Mouse (Mus musculus) v-Abl transformed pro-B cells (cell line): ENCODE results near the gene Lrp4.

Experiments
- in situ Hi-C, 2 experiments: fragments of 400-800 bp; cut with MboI; formaldehyde crosslinking; loops; one replicate each; pipeline ENCODE4 v1.15.1; 2025; ENCODE audit not compliant: unreplicated experiment in 2 of 2

The Lrp4 gene

DNA sequence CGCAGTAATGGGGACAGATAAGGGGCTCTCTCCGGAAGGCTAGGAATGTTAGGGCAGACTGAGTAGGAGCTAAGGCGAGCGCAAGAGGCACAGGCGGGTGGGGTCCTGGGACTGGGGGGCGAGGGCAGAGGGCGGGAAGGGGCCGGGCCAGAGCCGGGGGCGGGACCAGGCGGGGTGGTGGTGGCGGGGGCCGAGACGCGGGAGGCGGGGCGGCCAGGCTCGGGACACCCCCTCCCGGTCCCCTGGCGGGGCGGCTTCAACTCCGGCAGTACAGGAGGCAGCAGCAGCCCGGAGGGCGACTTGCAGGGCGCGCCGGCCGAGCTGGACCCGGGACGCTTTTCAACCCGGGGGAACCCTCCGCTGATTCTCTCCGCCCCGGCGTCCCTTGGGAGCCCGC lies at the start of gene Lrp4:
Gene Lrp4, plus strand, starts transcription at position 253 of the 397 bp plus-strand sequence.
- in situ Hi-C loops, result no loop called here

GRCm38 (mm10) chr2:91408031-91408430 lies 49.3 kb upstream of the Lrp4 start:
- in situ Hi-C loops, result no loop called here

- in situ Hi-C loops, result no loop called here
Measured at GRCm38 (mm10) chr2:91411473-91411872, 45.8 kb upstream of the Lrp4 start.

GRCm38 (mm10) chr2:91412361-91412760 lies 45.0 kb upstream of the Lrp4 start:
- in situ Hi-C loops, result no loop called here

DNA sequence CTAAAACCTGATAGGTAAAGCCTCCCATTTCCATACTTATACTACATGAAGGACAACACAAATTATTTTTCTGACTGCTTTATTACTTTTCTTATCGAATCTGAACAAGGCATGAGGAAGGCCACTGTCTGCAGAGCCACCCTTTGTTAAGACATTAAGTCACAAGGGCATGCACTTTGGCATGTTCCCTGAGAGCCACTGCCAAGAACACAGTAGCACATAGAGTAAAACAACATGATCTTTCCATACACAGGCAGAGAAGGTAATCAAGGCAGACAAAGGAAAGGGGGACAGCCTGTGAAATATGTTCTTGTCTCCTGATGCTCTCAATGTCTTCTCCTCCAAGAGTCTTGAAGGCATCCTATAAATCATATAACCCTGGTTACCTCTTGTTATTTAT lies 43.5 kb upstream of the Lrp4 start:
- in situ Hi-C loops, result no loop called here

DNA sequence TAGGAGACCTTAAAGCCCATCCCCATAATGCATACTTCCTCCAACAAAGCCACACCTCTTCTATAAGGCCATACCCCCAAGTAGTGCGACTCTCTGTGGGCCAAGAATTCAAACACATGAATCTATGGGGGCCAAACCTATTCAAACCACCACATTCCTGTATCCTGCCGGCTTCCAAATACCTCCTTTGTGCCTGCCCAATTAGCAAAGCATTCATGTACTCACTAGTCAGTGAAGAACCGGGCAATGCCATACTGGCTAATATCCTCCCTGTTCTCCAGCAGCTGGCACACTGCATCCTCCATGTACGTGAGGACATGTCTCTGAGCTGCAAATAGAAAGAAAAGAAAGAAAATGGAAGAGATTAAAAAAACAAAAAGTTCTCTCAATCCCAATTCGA lies 35.7 kb upstream of the Lrp4 start:
- in situ Hi-C loops, result no loop called here

DNA sequence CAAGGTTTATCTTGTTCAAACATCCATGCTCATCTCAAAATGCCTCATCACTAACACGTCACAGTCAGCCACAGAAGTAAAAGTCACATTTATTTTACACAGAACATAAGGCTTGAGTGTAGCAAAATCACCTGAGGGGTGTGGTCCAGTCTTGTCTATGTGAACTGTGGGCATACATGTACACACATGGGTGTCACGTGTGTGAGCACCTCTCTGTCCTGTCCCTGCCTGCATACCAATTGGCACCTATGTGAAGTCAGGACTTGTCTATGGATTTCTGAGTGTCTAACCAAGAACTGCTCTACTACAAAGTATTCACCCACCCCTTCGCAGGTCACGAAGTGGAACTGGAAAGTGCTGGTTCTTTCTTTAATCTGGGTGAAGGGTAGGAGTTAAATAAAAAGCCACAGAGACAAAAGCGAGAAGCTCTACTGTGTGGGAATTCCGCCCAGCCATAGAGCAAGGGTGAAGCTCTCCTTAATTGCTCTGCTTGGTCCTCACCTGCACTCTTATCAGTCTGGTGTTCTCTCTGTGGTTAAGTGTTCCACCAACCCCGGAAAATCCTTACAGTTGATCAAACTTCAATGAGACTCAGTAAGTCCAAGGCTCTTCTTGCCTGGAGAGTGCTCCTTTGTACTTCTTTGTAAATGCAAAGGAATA lies 33.1 kb upstream of the Lrp4 start:
- in situ Hi-C loops, result no loop called here

DNA sequence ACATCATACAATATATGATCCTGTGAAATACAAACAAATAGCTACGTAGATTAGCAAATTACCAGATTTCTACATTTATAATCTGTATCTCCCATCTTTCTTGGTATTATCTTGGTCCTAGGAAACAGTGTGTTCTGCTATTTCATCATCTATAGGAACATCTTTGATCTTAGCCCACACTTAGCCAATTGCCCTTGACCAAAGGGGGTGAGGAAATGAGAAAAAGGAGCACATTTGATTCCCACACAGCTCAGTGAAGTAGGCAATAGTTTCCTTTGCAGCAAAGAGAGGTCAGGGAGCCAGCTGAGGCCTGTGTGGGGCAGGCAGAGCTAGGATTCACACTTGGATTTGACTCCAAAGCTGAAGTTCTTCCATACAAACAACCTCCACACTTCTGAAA lies 31.0 kb upstream of the Lrp4 start:
- in situ Hi-C loops, result no loop called here

DNA sequence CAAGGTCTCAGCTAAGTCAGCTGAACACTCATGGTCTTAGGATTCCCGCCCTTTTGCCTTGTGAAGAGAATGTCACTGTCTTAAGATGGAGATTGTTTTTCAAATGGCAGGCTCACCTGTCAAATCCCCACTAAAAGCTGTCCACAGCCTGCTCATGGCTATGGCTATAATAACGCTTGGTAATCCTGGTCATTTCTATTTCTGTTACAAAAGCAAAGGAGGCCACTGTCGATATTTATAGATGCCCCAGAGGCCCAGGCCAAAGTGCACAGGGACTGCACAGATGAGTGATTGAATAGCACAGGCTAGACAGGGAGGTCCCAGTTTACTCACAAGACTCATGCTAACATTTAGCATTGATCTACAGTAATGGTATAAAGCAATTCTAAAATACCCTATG lies 28.2 kb upstream of the Lrp4 start:
- in situ Hi-C loops, result no loop called here

- in situ Hi-C loops, result no loop called here
Measured at GRCm38 (mm10) chr2:91429915-91430599, 27.3 kb upstream of the Lrp4 start.

DNA sequence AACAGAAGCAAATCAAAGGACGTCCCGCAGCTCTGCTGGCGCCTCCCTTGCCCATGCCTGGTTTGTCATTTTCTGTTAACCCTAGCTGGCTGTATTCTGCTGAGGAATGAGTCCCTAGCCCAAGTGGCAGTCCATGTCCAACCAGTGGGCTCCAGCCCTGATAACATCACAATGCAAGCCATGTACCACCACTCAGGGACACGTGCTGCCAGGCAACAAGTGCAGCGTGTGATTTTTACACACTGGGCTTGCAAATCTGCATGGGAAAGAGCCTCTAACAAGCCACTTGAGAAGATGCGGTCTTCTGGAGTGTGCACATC lies 26.8 kb upstream of the Lrp4 start:
- in situ Hi-C loops, result no loop called here

- in situ Hi-C loops, result no loop called here
Measured at GRCm38 (mm10) chr2:91436713-91437112, 20.6 kb upstream of the Lrp4 start.

GRCm38 (mm10) chr2:91437116-91437815 lies 20.0 kb upstream of the Lrp4 start:
- in situ Hi-C loops, result no loop called here

DNA sequence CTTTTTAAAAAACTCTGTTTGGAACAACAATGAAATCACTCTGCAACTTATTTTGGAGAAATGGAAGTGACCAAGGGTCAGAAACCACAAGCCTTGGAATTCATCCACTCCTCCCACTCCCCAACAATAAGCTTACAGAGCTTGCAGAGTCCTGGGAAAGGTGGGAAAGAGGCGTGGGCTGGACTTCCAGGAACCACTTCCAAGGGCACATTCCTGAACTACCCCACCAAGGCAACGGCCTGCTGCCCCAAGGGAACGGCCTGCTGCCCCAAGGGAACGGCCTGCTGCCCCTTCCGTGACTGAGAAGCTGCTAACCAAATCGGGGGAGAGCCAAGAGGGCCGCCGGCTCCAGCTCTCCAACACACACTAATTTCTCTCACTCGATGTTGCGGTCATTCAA lies 18.0 kb upstream of the Lrp4 start:
- in situ Hi-C loops, result no loop called here

- in situ Hi-C loops, result no loop called here
Measured at GRCm38 (mm10) chr2:91439876-91440275, 17.4 kb upstream of the Lrp4 start.

DNA sequence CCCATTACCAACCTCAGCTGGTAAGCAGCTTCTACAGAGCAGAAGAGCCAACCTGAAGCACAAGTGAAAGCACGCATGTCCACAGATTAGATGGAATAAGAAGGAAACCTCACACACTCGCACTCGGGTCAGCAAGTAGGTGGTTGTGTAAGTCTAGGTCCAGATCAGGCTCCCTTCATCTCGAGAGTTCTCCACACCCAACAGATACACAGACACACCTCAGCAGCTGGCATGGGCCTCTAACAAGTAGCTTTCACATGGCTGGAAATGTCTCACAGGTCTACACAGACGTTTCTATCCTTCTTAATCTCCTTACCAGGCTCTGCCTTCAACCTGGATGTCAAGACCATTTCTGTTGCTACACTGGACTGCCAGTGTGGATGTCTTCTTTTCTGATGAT lies 16.6 kb upstream of the Lrp4 start:
- in situ Hi-C loops, result no loop called here

DNA sequence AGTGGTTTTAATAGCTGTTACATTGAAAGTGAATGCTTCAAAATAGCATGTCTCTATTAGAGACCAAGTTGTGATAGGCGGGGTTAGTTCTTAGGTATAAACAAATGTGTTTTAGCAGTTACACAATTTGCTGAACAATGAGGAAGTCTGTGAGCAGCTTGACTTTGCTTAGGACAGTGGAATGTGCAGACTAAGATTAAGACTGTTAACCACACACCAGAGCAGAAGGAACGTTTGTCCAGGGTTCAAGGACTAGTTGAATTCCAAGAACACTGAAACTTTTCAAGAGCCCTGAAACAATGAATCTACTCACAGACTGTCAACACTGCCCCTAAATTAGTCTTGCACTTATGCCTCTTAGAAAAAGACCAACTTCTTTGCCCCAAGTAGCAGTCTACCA lies 15.6 kb upstream of the Lrp4 start:
- in situ Hi-C loops, result no loop called here

- in situ Hi-C loops, result no loop called here
Measured at GRCm38 (mm10) chr2:91442241-91442640, 15.1 kb upstream of the Lrp4 start.

DNA sequence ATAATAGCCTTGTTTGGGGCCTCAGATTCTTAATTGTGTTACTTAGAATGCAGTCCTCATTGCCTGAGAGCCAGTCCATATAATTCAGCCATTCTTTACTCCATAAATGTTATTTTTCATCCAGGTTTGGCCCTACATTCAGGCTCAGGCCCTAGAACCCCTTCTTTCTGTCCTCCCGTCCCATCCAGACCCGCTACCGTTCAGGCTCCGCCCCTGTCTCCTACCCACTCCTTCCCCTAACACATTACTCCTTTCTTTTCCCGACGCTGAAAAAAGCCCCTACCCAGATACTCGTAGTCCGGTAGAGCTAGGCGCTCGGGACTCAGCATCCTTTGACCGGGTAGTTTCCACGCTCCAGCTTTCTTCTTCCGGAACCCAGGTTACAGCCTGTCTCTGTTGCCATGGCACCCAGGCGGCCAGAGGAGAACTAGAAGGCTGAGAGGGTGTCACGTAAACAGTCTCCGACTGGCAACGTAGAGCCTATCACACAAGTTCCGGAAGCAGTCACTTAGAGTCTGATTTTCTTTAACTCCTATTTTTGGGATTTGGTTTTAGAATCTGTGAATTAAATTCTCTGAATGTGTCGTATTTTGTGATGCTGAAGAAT lies 12.9 kb upstream of the Lrp4 start, which contains the start of gene 1110051M20Rik:
Gene 1110051M20Rik, minus strand, starts transcription at position 419 of the 607 bp plus-strand sequence.
- in situ Hi-C loops, result no loop called here

DNA sequence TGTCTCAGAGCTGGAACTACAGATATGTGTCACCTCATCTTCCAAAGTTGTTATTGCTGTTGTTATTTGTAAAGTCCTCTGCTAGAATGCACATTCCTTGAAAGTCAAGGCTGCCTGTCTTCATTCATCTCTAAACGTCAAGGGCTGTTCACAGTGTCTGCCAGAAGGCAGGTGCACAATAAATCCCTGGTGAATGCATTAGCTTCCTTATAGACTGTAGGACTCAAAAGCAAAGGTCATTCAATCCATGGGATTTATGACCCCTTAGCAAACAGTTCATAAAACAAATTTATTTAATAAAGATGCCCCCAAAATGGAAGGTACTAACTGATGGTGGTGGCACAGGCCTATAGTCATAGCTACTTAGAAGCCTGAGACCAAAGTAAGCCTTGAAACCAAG lies 7.6 kb upstream of the Lrp4 start:
- in situ Hi-C loops, result no loop called here

GRCm38 (mm10) chr2:91450316-91450715 lies 7.0 kb upstream of the Lrp4 start:
- in situ Hi-C loops, result no loop called here

- in situ Hi-C loops, result no loop called here
Measured at GRCm38 (mm10) chr2:91452658-91453057, 4.7 kb upstream of the Lrp4 start.
